Mouse (Mus musculus) G1E (cell line): ENCODE measurements around the gene Cysrt1. TPM values are rescaled to one million over a fixed set of nuclear protein-coding genes. Genes with fewer than 3 reads are reported as not detected.

Experiments used
- ATAC-seq: 2 replicates; pipeline ENCODE4 v1.8.0; 2016; ENCODE audit warnings: mild to moderate bottlenecking; ENCODE audit not compliant: insufficient number of reproducible peaks, poor library complexity, low FRiP score, severe bottlenecking; ENCODE audit errors: extremely low read depth
- DNase-seq: peaks from one replicate; pipeline ENCODE4 v3.0.0; 2012; ENCODE audit warnings: low spot score
- H3K27me3 ChIP-seq: 2 replicates; pipeline ENCODE4 v1.6.1; 2012; ENCODE audit warnings: mild to moderate bottlenecking, low read length, inconsistent platforms; ENCODE audit not compliant: insufficient read depth
- H3K36me3 ChIP-seq: replicated peaks from 2 replicates; pipeline ENCODE3; 2012; ENCODE audit warnings: mild to moderate bottlenecking, inconsistent platforms
- H3K4me1 ChIP-seq: 2 replicates; pipeline ENCODE4 v1.6.1; 2012; ENCODE audit warnings: low read depth, low read length, inconsistent platforms, mixed read lengths; ENCODE audit not compliant: insufficient read depth
- H3K4me3 ChIP-seq: 2 replicates; pipeline ENCODE4 v1.5.1; 2012; ENCODE audit warnings: low read depth, mild to moderate bottlenecking, inconsistent platforms, low read length, moderate library complexity, mixed read lengths
- H3K9me3 ChIP-seq: replicated peaks from 2 replicates; pipeline ENCODE4 v1.6.1; 2012; ENCODE audit warnings: inconsistent platforms
- CTCF ChIP-seq: IDR thresholded peaks from 2 replicates; pipeline ENCODE4 v1.5.1; 2012; ENCODE audit warnings: low read depth, low read length, inconsistent platforms, mixed read lengths
- GATA1 ChIP-seq: IDR thresholded peaks from 2 replicates; pipeline ENCODE4 v1.6.1; 2012; ENCODE audit warnings: borderline replicate concordance, low read length, inconsistent platforms, mixed read lengths
- GATA2 ChIP-seq: IDR thresholded peaks from 2 replicates; pipeline ENCODE4 v1.6.1; 2012; ENCODE audit warnings: low read depth, low read length, inconsistent platforms, borderline replicate concordance
- POLR2AphosphoS5 ChIP-seq: IDR thresholded peaks from 2 replicates; pipeline ENCODE4 v1.6.1; 2012; ENCODE audit warnings: low read depth, low read length, inconsistent platforms; ENCODE audit not compliant: insufficient replicate concordance
- TAL1 ChIP-seq: conservative IDR thresholded peaks from 2 replicates; pipeline ENCODE4 v1.6.1; 2012; ENCODE audit warnings: low read depth, low read length, inconsistent platforms, mixed read lengths
- polyA plus RNA-seq: library from polyadenylated mRNA; stranded (reverse); fragments of >175 nt; gene quantifications from 2 replicates; pipeline ENCODE4 v1.2.3, GENCODE M21; 2012
- total RNA-seq, 2 experiments: library from RNA; stranded (forward) in 1 of 2; stranded (reverse) in 1 of 2; fragments of 200-1000 nt in 1 of 2; fragments of >200 nt in 1 of 2; fragmentation: Nextera tagmentation in 1 of 2; gene quantifications; 2 replicates each; pipeline ENCODE4 v1.2.3; 2014 to 2017

The Cysrt1 gene
- total and polyA plus RNA-seq, 3 experiments, result not detected

GRCm38 (mm10) chr2:25228995-25229530 is 13.2 kb downstream of the Cysrt1 start:
- Histone ChIP-seq H3K4me1 (peaks cover 85% of the 10 kb centered on the region), H3K27me3 (peaks cover 22% of the 10 kb centered on the region), H3K9me3 (no peaks in the 10 kb centered on the region), H3K36me3 (peaks cover 9% of the 10 kb centered on the region), H3K4me3 (no peak overlapping the region; the same call in 1 of the 2 replicates)
- no peak for DNase-seq
- TF ChIP-seq GATA2 (no peak), GATA1 (no peak), TAL1 (no peak), POLR2AphosphoS5 (no peak), CTCF (no peak)
- no peak for ATAC-seq

GRCm38 (mm10) chr2:25228431-25228889 is 13.8 kb downstream of the Cysrt1 start:
- peak; percentile 67 for TF ChIP-seq CTCF
- TF ChIP-seq GATA1, result no peak
- TF ChIP-seq TAL1, result no peak
- TF ChIP-seq POLR2AphosphoS5, result no peak
- TF ChIP-seq GATA2, result no peak
- peak; percentile 75 for DNase-seq
- no peaks in the 10 kb centered on the region for H3K9me3 ChIP-seq
- 0 out of 2 replicates have a peak, but pooled peaks have one; percentile 24 for ATAC-seq
- peaks cover 22% of the 10 kb centered on the region for H3K27me3 ChIP-seq
- H3K4me3 ChIP-seq, result peak overlapping the region; percentile 62; the same call in 1 of the 2 replicates
- H3K36me3 ChIP-seq, result peaks cover 15% of the 10 kb centered on the region
- peaks cover 79% of the 10 kb centered on the region for H3K4me1 ChIP-seq

- Histone ChIP-seq H3K27me3 (peaks cover 22% of the 10 kb centered on the region), H3K4me3 (no peak overlapping the region), H3K36me3 (peaks cover 20% of the 10 kb centered on the region), H3K9me3 (no peaks in the 10 kb centered on the region), H3K4me1 (peaks cover 69% of the 10 kb centered on the region)
- no peak for DNase-seq
- TF ChIP-seq TAL1, result no peak
- TF ChIP-seq CTCF, result no peak
- TF ChIP-seq POLR2AphosphoS5, result no peak
- TF ChIP-seq GATA2, result no peak
- no peak for TF ChIP-seq GATA1
- no peak for ATAC-seq
These were observed 14.8 kb downstream of the Cysrt1 start for GRCm38 (mm10) chr2:25227406-25227805.

GRCm38 (mm10) chr2:25226864-25227263 is 15.4 kb downstream of the Cysrt1 start:
- peaks cover 25% of the 10 kb centered on the region for H3K36me3 ChIP-seq
- DNase-seq, result no peak
- H3K9me3 ChIP-seq, result no peaks in the 10 kb centered on the region
- TF ChIP-seq GATA1 (no peak), POLR2AphosphoS5 (no peak), GATA2 (no peak), TAL1 (no peak), CTCF (no peak)
- H3K27me3 ChIP-seq, result peaks cover 19% of the 10 kb centered on the region
- ATAC-seq, result no peak
- no peak overlapping the region for H3K4me3 ChIP-seq
- peaks cover 69% of the 10 kb centered on the region for H3K4me1 ChIP-seq

GRCm38 (mm10) chr2:25225811-25226379 is 16.4 kb downstream of the Cysrt1 start:
- Histone ChIP-seq H3K4me3 (peak overlapping the region; percentile 93; the same call in 1 of the 2 replicates), H3K4me1 (peaks cover 67% of the 10 kb centered on the region), H3K27me3 (peaks cover 10% of the 10 kb centered on the region), H3K9me3 (no peaks in the 10 kb centered on the region), H3K36me3 (peaks cover 31% of the 10 kb centered on the region)
- TF ChIP-seq GATA1 (no peak), TAL1 (no peak), GATA2 (no peak), POLR2AphosphoS5 (no peak), CTCF (no peak)
- no peak for ATAC-seq
- no peak for DNase-seq

GRCm38 (mm10) chr2:25224766-25225752 is 17.2 kb downstream of the Cysrt1 start:
- peak; percentile 86 for ATAC-seq
- no peaks in the 10 kb centered on the region for H3K9me3 ChIP-seq
- H3K4me1 ChIP-seq, result peaks cover 59% of the 10 kb centered on the region
- DNase-seq, result peak; percentile 99
- H3K27me3 ChIP-seq, result peaks cover 1% of the 10 kb centered on the region; the same call in 1 of the 2 replicates
- peaks cover 34% of the 10 kb centered on the region for H3K36me3 ChIP-seq
- H3K4me3 ChIP-seq, result peak overlapping the region; percentile 93
- TF ChIP-seq TAL1 (no peak), GATA1 (no peak), CTCF (no peak), POLR2AphosphoS5 (no peak), GATA2 (no peak)
